Comparison of ENCODE assay signal across 22 mouse cellular contexts in genomic region chr4:66604849-66605248, GRCm38 (mm10).
"Had no signal": no experiment of that assay in that cellular context is flagged by ENCODE, and none has a peak within 500 bp of the region (broad histone marks: within the 10 kb centered on the region; RNA-seq: fewer than 3 reads in every experiment).

No protein-coding gene starts in this region.

- DNase-seq: heart, postnatal 10 days; heart, postnatal 14 days; heart, postnatal 36 days; heart, postnatal 4 days; kidney, adult 11 months; kidney, adult 18-20 months; kidney, adult 2 months; kidney, adult 8-10 months; kidney, adult 9 months; kidney, postnatal 10 days; kidney, postnatal 14 days; kidney, postnatal 25 days; kidney, postnatal 36 days; kidney, postnatal 4 days; layer of hippocampus, adult 9-11 months; layer of hippocampus, postnatal 36 days had no signal

- ATAC-seq: hindbrain, embryonic 16.5 days; hindbrain, postnatal 0 days; inflammation-experienced regulatory T-cells, adult 6 months; intestine, embryonic 15.5 days; intestine, embryonic 16.5 days; intestine, postnatal 0 days had no signal
